Mouse (Mus musculus) left cerebral cortex, adult 6 months (tissue): ENCODE measurements around the gene Kyat3. TPM values are rescaled to one million over a fixed set of nuclear protein-coding genes. Genes with fewer than 3 reads are reported as not detected.

ENCODE experiments used
- long read RNA-seq, 2 experiments: library from polyadenylated mRNA; unstranded; transcript quantifications; one replicate each; pipeline ENCODE4 v2.0.0; 2019 to 2020
- polyA plus RNA-seq: library from polyadenylated mRNA; unstranded; fragments of <200 nt; fragmentation: Nextera tagmentation; gene quantifications from 2 replicates; pipeline ENCODE4 v1.2.3, GENCODE M21; 2021

Kyat3 gene
- polyA plus RNA-seq: 8.1 and 8.9 TPM in 2 replicates
- long read RNA-seq, experiment 1, full-length matches to known transcripts: 42 of 51 reads
- long read RNA-seq, experiment 1, partial matches to known transcripts: 1 of 51 reads
- long read RNA-seq, experiment 1, other reads (novel, unspliced or antisense): 8 of 51 reads
- long read RNA-seq, experiment 2, full-length matches to known transcripts: 10 of 10 reads
- long read RNA-seq, experiment 2, partial matches to known transcripts: 0 of 10 reads
- long read RNA-seq, experiment 2, other reads (novel, unspliced or antisense): 0 of 10 reads

GRCm38 (mm10) chr3:142700442-142701322 lies at the start of gene Kyat3:
Gene Kyat3, plus strand, starts transcription at chr3:142701051.

GRCm38 (mm10) chr3:142764995-142765777 lies 64.3 kb downstream of the Kyat3 start, which contains the start of gene Gtf2b:
Gene Gtf2b, plus strand, starts transcription at chr3:142765045.

Other genes with a start within 250 kb of the Kyat3 start
- gene Gbp5, start 207.1 kb upstream of the Kyat3 start, polyA plus RNA-seq: 0.71 and 0.92 TPM in 2 replicates
- 3.3 and 3.5 TPM in 2 replicates for gene Gbp7, start 170.7 kb upstream of the Kyat3 start, polyA plus RNA-seq
- gene Gbp3, start 141.0 kb upstream of the Kyat3 start, polyA plus RNA-seq: 3.1 and 4.3 TPM in 2 replicates
- gene Gbp2b, start 106.2 kb upstream of the Kyat3 start, polyA plus RNA-seq: not detected in 2 replicates
- gene Gbp2, start 80.4 kb upstream of the Kyat3 start, polyA plus RNA-seq: 2.5 and 3.8 TPM in 2 replicates
- 42.5 and 55.7 TPM in 2 replicates for gene Gtf2b, start 64.0 kb downstream of the Kyat3 start, polyA plus RNA-seq
- 3.5 and 24.9 TPM in 2 replicates for gene Pkn2, start 181.0 kb downstream of the Kyat3 start, polyA plus RNA-seq